Mouse (Mus musculus) forebrain, embryonic 15.5 days (tissue): Measurements from ENCODE around the gene Ccdc51. TPM values are rescaled to one million over a fixed set of nuclear protein-coding genes. Genes with fewer than 3 reads are reported as not detected.

ENCODE experiments used
- ATAC-seq: fragments of 200-750 bp; cut with Nextera tagmentation; replicated peaks from 2 replicates; pipeline ENCODE4 v1.8.0; 2017; ENCODE audit warnings: mild to moderate bottlenecking, moderate TSS enrichment, moderate library complexity
- H3K27ac ChIP-seq: fragments of 300-500 bp; sonication (generic); replicated peaks from 2 replicates; pipeline ENCODE4 v1.5.1; 2015; ENCODE audit warnings: mild to moderate bottlenecking, inconsistent platforms
- H3K27me3 ChIP-seq: fragments of 300-500 bp; sonication (generic); 2 replicates; pipeline ENCODE4 v1.6.1; 2015; ENCODE audit warnings: inconsistent platforms
- H3K36me3 ChIP-seq: fragments of 300-500 bp; sonication (generic); 2 replicates; pipeline ENCODE4 v1.6.1; 2015; ENCODE audit warnings: mild to moderate bottlenecking, inconsistent platforms
- H3K4me1 ChIP-seq: fragments of 300-500 bp; sonication (generic); 2 replicates; pipeline ENCODE4 v1.6.1; 2015; ENCODE audit warnings: inconsistent platforms
- H3K4me2 ChIP-seq: fragments of 300-500 bp; sonication (generic); replicated peaks from 2 replicates; pipeline ENCODE4 v1.6.1; 2015; ENCODE audit warnings: mild to moderate bottlenecking, inconsistent platforms
- H3K4me3 ChIP-seq: fragments of 300-500 bp; sonication (generic); 2 replicates; pipeline ENCODE4 v1.5.1; 2015; ENCODE audit warnings: mild to moderate bottlenecking, inconsistent platforms
- H3K9ac ChIP-seq: fragments of 300-500 bp; sonication (generic); replicated peaks from 2 replicates; pipeline ENCODE4 v1.6.1; 2015; ENCODE audit warnings: mild to moderate bottlenecking, inconsistent platforms
- H3K9me3 ChIP-seq: fragments of 300-500 bp; sonication (generic); 2 replicates; pipeline ENCODE4 v1.6.1; 2016; ENCODE audit warnings: inconsistent platforms
- WGBS: fragments of 180-500 bp; shearing (Covaris S2); methylation state at CpG from one replicate; pipeline ENCODE4 v1.1.7; 2015; ENCODE audit warnings: mixed read lengths; 5-methylcytosine and 5-hydroxymethylcytosine counted together
- polyA plus RNA-seq: library from polyadenylated mRNA; unstranded; fragments of >200 nt; fragmentation: Nextera tagmentation; extraction: Ambion mirVana; gene quantifications from 2 replicates; pipeline ENCODE4 v1.2.1, GENCODE M21; 2015

The Ccdc51 gene
- polyA plus RNA-seq, 1 experiment from 2014 or later: 17.3 TPM

GRCm38 (mm10) chr9:109101933-109102445, 19.7 kb downstream of the Ccdc51 start:
- 91% methylated on average over 5 of the region's 5 CpGs for WGBS
- peaks cover 62% of the 10 kb centered on the region for H3K36me3 ChIP-seq

GRCm38 (mm10) chr9:109102541-109102940, 20.2 kb downstream of the Ccdc51 start:
- peaks cover 27% of the 10 kb centered on the region for H3K4me1 ChIP-seq
- no peak overlapping the region for H3K4me3 ChIP-seq
- H3K27ac ChIP-seq: no peak overlapping the region
- peaks cover 66% of the 10 kb centered on the region for H3K36me3 ChIP-seq
- no peak overlapping the region for H3K4me2 ChIP-seq
- WGBS: 93% methylated on average over 3 of the region's 3 CpGs
- no peak for ATAC-seq
- no peaks in the 10 kb centered on the region for H3K9me3 ChIP-seq
- no peaks in the 10 kb centered on the region for H3K27me3 ChIP-seq
- H3K9ac ChIP-seq: no peak overlapping the region

More at GRCm38 (mm10) chr9:109101933-109102445, 19.7 kb downstream of the Ccdc51 start:
- ATAC-seq: no peak
- Histone ChIP-seq H3K9me3 (no peaks in the 10 kb centered on the region), H3K4me3 (no peak overlapping the region), H3K4me2 (no peak overlapping the region), H3K9ac (no peak overlapping the region), H3K27ac (no peak overlapping the region), H3K27me3 (no peaks in the 10 kb centered on the region), H3K4me1 (peaks cover 33% of the 10 kb centered on the region)

- no peaks in the 10 kb centered on the region for H3K27me3 ChIP-seq
- no peak overlapping the region for H3K27ac ChIP-seq
- no peaks in the 10 kb centered on the region for H3K9me3 ChIP-seq
- peaks cover 20% of the 10 kb centered on the region for H3K4me1 ChIP-seq
- H3K4me3 ChIP-seq: no peak overlapping the region
- ATAC-seq: no peak
- H3K9ac ChIP-seq: no peak overlapping the region
- H3K4me2 ChIP-seq: no peak overlapping the region
- WGBS: 80% methylated on average over 7 of the region's 7 CpGs
- H3K36me3 ChIP-seq: peaks cover 72% of the 10 kb centered on the region
Observed at GRCm38 (mm10) chr9:109103250-109103649, 21.0 kb downstream of the Ccdc51 start.

GRCm38 (mm10) chr9:109104083-109104482, 21.8 kb downstream of the Ccdc51 start:
- Histone ChIP-seq H3K27me3 (no peaks in the 10 kb centered on the region), H3K4me1 (peaks cover 12% of the 10 kb centered on the region), H3K9me3 (no peaks in the 10 kb centered on the region), H3K27ac (no peak overlapping the region), H3K4me3 (no peak overlapping the region), H3K4me2 (no peak overlapping the region), H3K36me3 (peaks cover 80% of the 10 kb centered on the region), H3K9ac (no peak overlapping the region)
- 88% methylated on average over 9 of the region's 9 CpGs for WGBS
- ATAC-seq: no peak

GRCm38 (mm10) chr9:109105011-109105410, 22.7 kb downstream of the Ccdc51 start:
- H3K9me3 ChIP-seq: no peaks in the 10 kb centered on the region
- no peak overlapping the region for H3K4me2 ChIP-seq
- H3K27me3 ChIP-seq: no peaks in the 10 kb centered on the region
- no peak overlapping the region for H3K9ac ChIP-seq
- no peak overlapping the region for H3K4me3 ChIP-seq
- H3K36me3 ChIP-seq: peaks cover 88% of the 10 kb centered on the region
- no peak overlapping the region for H3K27ac ChIP-seq
- H3K4me1 ChIP-seq: peaks cover 7% of the 10 kb centered on the region; the same call in 1 of the 2 replicates
- ATAC-seq: no peak
- WGBS: 49% methylated on average over 12 of the region's 12 CpGs

- H3K27ac ChIP-seq: no peak overlapping the region
Observed at GRCm38 (mm10) chr9:109105648-109106047, 23.4 kb downstream of the Ccdc51 start.

DNA sequence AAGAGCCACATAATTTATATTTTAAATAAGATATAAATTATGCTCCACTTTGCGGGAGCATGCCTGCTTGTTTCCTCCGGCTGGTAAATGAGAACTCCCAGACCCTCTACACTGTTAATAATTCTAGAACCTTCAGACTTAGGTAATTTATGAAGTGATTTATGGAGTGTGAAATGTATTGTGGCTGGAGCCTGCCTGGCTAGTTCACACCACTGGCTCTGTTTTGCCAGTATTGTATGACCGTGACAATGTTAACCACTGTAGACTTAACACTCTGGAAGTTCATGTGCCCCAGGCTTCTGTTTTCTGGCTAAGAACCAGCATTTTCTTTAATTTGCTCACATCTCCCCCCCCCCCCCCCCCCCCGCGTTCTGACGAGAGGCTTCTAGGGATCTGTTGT, 25.0 kb downstream of the Ccdc51 start:
- WGBS: 82% methylated on average over 4 of the region's 6 CpGs
- Histone ChIP-seq H3K9ac (no peak overlapping the region), H3K27ac (no peak overlapping the region), H3K36me3 (peaks cover 93% of the 10 kb centered on the region), H3K4me3 (no peak overlapping the region), H3K27me3 (no peaks in the 10 kb centered on the region), H3K4me2 (no peak overlapping the region), H3K4me1 (peaks cover 7% of the 10 kb centered on the region; the same call in 1 of the 2 replicates), H3K9me3 (no peaks in the 10 kb centered on the region)
- ATAC-seq: no peak

More at GRCm38 (mm10) chr9:109105648-109106047, 23.4 kb downstream of the Ccdc51 start:
- H3K4me2 ChIP-seq: no peak overlapping the region
- H3K9ac ChIP-seq: no peak overlapping the region
- H3K27me3 ChIP-seq: no peaks in the 10 kb centered on the region
- H3K9me3 ChIP-seq: no peaks in the 10 kb centered on the region
- WGBS: 91% methylated on average over 12 of the region's 12 CpGs
- peaks cover 7% of the 10 kb centered on the region; the same call in 1 of the 2 replicates for H3K4me1 ChIP-seq
- no peak overlapping the region for H3K4me3 ChIP-seq
- ATAC-seq: no peak
- H3K36me3 ChIP-seq: peaks cover 88% of the 10 kb centered on the region

DNA sequence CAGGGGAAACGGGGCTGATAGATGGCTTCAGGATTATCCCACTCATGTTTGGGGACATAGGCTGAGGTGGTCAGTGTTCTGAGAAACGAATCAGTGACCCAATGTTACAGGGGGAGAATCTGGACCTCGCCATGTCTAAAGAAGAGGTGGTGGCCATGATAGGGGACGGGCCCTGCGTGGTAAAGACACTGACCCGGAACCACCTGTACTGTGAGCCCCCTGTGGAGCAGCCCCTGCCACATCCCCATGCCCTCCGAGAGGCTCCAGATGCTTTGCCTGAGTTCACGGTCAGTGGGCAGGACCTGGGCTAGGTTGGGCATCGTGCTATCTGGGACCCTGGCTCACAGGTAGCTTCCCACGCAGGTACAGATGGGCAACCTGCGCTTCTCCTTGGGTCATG, 27.9 kb downstream of the Ccdc51 start:
- Histone ChIP-seq H3K4me2 (no peak overlapping the region), H3K27me3 (no peaks in the 10 kb centered on the region), H3K9ac (no peak overlapping the region), H3K4me1 (peaks cover 1% of the 10 kb centered on the region; the same call in 1 of the 2 replicates), H3K4me3 (no peak overlapping the region), H3K27ac (no peak overlapping the region), H3K9me3 (no peaks in the 10 kb centered on the region), H3K36me3 (peaks cover 97% of the 10 kb centered on the region)
- WGBS: 97% methylated on average over 11 of the region's 11 CpGs
- no peak for ATAC-seq

DNA sequence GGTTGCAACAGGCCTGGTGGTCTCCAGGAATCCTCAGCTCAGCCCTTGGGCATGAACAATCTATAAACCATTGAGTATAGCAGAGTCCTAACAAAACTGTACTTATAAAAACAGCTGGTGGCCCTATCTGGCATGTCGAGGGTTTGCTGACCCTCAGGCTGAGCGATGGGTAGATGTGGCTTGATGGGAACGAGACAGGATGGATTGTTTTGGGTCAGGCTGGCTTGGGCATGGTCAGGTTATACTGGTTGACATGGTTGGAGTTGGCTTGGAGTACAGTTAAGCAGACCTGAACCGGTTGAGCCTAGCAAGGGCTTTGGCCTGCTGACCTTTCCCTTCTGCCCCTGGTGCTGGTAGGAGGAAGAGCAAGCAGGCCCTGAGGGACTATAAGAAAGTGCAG, 28.8 kb downstream of the Ccdc51 start:
- Histone ChIP-seq H3K27me3 (no peaks in the 10 kb centered on the region), H3K4me3 (no peak overlapping the region), H3K9me3 (no peaks in the 10 kb centered on the region), H3K36me3 (peaks cover 97% of the 10 kb centered on the region), H3K9ac (no peak overlapping the region), H3K4me2 (no peak overlapping the region), H3K27ac (no peak overlapping the region), H3K4me1 (no peaks in the 10 kb centered on the region)
- no peak for ATAC-seq
- WGBS: 90% methylated on average over 4 of the region's 4 CpGs

DNA sequence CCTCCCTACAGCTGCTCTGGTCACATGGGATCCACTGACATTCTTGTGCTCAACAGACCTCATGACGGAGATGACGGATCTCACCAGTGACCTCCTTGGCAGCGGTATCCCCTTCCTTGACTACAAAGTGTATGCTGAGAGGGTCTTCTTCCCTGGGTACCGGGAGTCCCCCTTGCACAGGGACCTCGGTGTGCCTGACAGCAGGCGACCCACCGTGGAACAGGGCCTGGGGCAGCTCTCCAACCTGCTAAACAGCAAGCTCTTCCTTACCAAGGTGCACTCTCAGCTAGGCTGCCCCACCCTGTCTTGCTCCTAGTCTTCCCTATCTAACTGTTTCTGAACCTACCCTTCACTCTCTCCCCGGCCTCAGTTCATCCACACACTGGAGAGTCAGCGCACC, 29.3 kb downstream of the Ccdc51 start:
- H3K27me3 ChIP-seq: no peaks in the 10 kb centered on the region
- H3K27ac ChIP-seq: no peak overlapping the region
- H3K9ac ChIP-seq: no peak overlapping the region
- no peak for ATAC-seq
- H3K4me2 ChIP-seq: no peak overlapping the region
- no peaks in the 10 kb centered on the region for H3K4me1 ChIP-seq
- H3K9me3 ChIP-seq: no peaks in the 10 kb centered on the region
- WGBS: 93% methylated on average over 9 of the region's 9 CpGs
- H3K4me3 ChIP-seq: no peak overlapping the region
- H3K36me3 ChIP-seq: peaks cover 97% of the 10 kb centered on the region

GRCm38 (mm10) chr9:109113331-109113730, 31.0 kb downstream of the Ccdc51 start:
- Histone ChIP-seq H3K36me3 (peaks cover 100% of the 10 kb centered on the region), H3K4me1 (no peaks in the 10 kb centered on the region), H3K27ac (no peak overlapping the region), H3K9ac (no peak overlapping the region), H3K9me3 (no peaks in the 10 kb centered on the region), H3K27me3 (no peaks in the 10 kb centered on the region), H3K4me2 (no peak overlapping the region), H3K4me3 (no peak overlapping the region)
- 91% methylated on average over 8 of the region's 8 CpGs for WGBS
- no peak for ATAC-seq

- Histone ChIP-seq H3K4me1 (no peaks in the 10 kb centered on the region), H3K36me3 (peaks cover 100% of the 10 kb centered on the region), H3K9ac (no peak overlapping the region), H3K4me3 (no peak overlapping the region), H3K4me2 (no peak overlapping the region), H3K9me3 (no peaks in the 10 kb centered on the region), H3K27ac (no peak overlapping the region), H3K27me3 (no peaks in the 10 kb centered on the region)
- 93% methylated on average over 11 of the region's 11 CpGs for WGBS
- no peak for ATAC-seq
Observed at GRCm38 (mm10) chr9:109114276-109114675, 32.0 kb downstream of the Ccdc51 start.

- 93% methylated on average over 7 of the region's 7 CpGs for WGBS
- Histone ChIP-seq H3K9ac (no peak overlapping the region), H3K4me1 (no peaks in the 10 kb centered on the region), H3K27ac (no peak overlapping the region), H3K27me3 (no peaks in the 10 kb centered on the region), H3K4me2 (no peak overlapping the region), H3K36me3 (peaks cover 100% of the 10 kb centered on the region), H3K9me3 (no peaks in the 10 kb centered on the region), H3K4me3 (no peak overlapping the region)
- ATAC-seq: no peak
Observed at GRCm38 (mm10) chr9:109114871-109115270, 32.6 kb downstream of the Ccdc51 start.
